Mouse (Mus musculus) frontal cortex, postnatal 10 days (tissue): Measurements from ENCODE around the gene Mcpt2.
"Not testable (repeated sequence)": the region's sequence is repeated elsewhere in the genome, so short reads cannot be mapped to it uniquely, and the experiment has no call there.

Experiments used
- DNase-seq, 2 experiments: peaks; one replicate each; pipeline ENCODE4 v3.0.0; 2022; ENCODE audit warnings: low spot score in 2 of 2, mixed read lengths in 1 of 2

Gene Mcpt2

DNA sequence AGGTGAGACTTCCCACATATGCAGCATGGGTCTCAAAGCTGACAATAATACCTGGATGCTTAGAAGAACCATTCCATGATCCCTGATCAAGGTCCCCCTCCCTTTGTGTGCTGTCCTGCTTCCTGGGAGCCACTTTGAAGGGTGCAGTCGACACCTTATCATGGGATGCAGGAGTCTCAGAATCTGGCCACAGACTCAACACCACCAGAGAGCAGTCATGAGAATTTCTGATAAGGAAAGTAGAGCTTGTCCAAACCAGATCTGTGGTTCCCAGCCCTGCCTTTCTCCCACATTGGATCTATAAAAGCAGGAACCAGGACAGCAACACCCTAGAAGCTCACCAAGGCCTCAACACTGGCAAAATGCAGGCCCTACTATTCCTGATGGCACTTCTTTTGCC is at the start of gene Mcpt2:
Mcpt2 (plus strand) TSS at position 250 of the 400 bp plus-strand sequence.
- not testable (repeated sequence) for DNase-seq

DNA sequence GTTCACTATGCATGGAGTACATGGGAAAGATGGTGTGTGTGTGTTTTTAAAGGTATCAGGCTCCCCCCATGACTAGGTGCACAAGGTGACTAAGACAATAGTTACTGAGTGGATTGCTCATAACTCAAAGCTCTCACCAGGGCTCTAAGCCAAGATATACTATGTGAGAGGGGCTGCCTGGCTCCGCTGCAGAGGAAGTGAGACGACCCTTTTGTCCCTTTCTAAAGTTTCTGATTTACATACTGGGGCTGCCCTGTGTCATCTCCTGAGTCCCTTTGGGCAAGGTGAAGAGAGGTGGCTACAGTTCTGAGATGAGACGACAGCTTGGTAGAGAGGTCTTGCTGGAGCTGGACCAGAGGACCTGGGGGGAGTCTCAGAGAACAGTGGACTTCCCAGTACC is 28.7 kb upstream of the Mcpt2 start:
- DNase-seq = no peak

DNA sequence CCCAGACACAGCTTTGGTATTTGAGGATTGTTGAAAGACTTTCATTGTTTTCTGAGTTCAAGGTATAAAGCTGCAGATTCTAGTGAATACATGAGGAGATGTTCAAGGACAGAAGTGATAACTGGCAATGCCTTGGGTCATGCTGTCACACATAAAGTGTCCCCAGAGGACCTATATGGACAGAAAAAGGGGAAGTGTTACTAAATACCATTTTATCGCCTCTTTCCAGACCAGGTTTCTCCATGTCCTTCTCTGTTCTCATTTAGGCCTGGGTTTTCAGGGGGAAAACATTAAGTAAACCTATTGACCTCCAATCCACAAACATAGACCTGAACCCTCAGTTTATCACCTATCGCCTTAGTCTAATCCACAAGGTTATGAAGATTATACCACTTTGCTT is 27.9 kb upstream of the Mcpt2 start:
- DNase-seq = no peak

DNA sequence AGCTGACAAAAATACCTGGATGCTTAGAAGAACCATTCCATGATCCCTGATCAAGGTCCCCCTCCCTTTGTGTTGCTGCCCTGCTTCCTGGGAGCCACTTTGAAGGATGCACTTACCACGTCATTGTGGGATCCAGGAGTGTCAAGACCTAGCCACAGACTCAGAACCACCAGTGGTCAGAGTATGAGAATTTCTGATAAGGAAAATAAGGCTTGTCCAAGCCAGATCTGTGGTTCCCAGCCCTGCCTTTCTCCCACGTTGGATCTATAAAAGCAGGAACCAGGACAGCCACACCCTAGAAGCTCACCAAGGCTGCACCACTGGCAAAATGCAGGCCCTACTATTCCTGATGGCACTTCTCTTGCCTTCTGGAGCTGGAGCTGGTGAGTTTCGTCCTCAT is 24.2 kb upstream of the Mcpt2 start, which contains the start of gene Mcpt1:
Mcpt1 (plus strand) TSS at position 301 of the 400 bp plus-strand sequence.
- not testable (repeated sequence) for DNase-seq

DNA sequence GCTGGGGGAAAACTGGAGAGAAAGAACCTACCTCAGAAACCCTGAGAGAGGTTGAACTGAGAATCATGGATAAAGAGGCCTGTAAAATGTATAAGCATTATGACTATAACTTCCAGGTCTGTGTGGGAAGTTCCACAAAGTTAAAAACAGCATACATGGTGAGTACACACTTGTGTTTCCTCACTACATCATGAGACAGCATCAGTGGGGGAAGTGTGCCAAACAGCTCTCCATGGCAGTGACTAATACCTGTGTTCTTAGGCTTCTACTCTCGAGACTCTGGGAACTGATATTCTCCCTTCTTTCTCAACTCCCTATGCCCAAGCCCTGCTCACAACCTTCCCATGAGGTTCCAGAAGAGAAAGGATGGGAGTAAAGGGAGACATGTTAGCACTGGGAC is 22.4 kb upstream of the Mcpt2 start:
- no peak for DNase-seq

DNA sequence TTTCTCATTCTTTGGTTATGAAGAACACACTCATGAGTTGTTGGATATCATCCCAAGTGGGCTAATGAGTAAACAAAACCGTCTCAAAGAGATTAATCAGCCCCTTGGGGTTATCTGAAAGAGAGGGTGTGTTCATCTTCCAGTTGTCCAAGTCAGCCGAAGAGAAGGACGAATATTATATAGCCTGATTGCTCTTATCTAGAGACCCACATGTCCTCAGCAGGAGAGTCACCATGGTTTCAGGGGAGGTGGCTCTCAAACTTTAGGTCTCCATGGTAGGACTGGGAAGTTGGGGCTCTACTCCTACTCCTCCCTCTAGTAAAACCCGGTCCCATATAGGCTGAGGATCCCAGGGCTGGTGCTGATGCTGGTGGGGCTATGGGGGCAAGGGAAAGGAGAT is 20.5 kb upstream of the Mcpt2 start:
- not testable (repeated sequence) for DNase-seq

DNA sequence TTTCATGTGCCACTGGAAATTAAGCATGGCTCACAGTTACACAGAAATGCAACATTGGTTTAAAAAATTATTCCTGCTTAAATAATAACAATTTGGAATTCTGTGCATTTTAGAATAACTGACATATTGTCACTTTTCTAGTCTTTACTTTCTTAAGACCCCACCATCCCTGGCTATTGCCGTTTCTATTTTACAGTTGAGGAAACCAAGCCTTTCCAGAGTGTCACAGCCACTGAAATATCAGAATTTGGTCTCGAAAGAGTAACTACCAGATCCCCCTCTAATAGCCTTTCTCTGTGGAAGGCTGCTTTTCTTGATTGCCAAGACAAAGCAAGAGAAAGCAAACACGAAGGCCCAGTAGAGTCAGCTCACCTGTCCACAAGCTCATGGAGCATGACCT is 11.4 kb upstream of the Mcpt2 start, which contains the start of gene Mcpt9:
Mcpt9 (minus strand) TSS at position 101 of the 400 bp plus-strand sequence.
- not testable (repeated sequence) for DNase-seq

DNA sequence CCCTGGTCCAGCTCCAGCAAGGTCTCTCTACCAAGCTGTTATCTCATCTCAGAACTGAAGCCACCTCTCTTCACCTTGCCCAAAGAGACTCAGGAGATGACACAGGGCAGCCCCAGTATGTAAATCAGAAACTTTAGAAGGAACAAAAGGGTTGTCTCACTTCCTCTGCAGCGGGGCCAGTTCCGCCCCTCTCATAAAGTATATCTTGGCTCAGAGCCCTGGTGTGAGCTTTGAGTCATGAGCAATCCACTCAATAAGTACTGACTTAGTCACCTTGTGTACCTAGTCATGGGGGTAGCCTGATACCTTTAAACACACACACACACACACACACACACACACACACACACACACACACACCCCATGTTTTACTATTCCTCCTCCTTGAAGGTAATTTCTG is 7.4 kb upstream of the Mcpt2 start:
- no peak for DNase-seq

DNA sequence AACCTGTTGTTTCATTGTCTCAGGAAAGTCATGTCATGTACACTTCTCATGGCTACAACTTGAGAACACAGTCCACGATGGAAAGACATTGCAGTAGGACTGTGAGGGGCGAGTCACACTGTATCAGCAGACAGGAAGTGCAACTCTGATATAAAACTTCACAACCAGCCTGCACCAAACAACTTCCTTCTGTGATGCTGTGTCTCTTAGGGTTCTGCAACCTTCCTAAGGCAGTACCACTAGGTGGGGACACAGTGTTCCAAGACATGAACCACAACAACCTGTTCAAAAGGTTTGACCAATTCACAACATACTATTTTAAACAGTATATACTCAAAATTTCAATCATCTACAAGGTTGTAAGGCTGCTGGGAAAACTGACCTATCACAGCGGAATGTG is 13.6 kb downstream of the Mcpt2 start:
- DNase-seq = no peak

DNA sequence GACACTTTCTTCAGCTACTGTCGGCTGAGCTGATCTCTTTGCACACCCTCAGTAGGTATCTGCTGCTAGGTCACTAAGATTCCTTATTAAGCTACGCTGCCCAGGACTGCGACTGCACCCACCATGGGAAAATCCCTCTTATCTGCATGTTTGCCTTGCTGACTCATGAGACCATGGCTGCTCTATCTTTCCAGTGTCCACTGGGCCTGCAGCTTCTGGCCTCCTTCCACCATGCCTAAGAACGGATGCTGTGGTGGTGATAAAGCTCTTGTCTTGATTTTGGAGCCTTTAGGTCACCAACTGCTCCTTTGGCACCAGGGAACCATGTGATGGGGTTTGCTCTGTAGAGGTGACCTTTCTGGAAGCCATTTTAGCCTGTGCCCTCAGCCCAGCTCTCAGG is 15.9 kb downstream of the Mcpt2 start:
- no peak for DNase-seq

DNA sequence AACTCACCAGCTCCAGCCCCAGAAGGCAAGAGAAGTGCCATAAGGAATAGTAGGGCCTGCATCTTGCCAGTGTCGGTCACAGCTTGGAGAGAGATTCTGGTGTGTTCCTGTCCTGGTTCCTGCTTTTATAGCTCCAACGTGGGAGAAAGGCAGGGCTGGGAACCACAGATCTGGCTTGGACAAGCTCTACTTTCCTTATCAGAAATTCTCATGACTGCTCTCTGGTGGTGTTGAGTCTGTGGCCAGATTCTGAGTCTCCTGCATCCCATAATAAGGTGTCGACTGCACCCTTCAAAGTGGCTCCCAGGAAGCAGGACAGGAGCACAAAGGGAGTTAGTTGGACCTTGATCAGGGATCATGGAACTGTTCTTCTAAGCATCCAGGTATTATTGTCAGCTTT is 20.4 kb downstream of the Mcpt2 start, which contains the start of gene Mcpt4:
Mcpt4 (minus strand) TSS at position 101 of the 400 bp plus-strand sequence.
- DNase-seq = not testable (repeated sequence)

DNA sequence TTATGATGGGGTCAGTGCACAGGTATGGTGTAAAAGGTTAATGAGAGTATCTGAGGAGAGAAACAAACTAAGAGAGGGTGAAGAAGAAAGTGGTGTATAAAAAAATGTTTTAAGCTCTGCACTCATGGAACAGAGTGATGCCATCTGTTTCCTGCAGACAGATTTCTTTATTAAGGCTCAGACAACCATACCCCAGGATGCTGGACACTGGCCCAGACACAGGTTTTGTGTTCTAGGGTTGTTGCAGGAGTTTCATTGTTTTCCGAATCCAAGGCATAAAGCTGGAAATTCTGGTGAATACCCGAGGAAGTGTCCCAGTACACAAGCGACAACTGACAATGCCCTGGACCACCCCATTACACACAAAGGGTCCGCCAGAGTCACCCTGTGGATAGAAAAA is 40.2 kb downstream of the Mcpt2 start:
- DNase-seq = no peak

DNA sequence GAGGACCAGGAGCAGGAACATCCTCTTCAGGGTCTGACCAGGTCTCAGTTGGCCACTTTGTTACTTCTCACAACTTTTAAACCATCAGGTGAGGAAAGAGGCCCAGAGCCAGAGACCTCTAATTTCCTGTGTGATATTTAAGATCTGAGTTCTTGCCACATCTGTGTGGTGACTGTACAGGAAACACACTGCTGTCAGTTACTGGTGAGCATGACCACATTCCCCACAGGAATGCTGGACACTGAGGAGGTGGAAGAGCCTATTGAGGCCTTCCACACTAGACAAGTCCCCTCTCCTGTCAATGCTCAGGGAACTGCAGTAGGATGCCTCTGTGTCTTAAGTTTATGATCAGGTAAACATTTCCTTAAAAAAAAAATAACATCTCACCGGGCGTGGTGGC is 43.3 kb downstream of the Mcpt2 start, which contains the start of gene Mcpt8:
Mcpt8 (minus strand) TSS at position 107 of the 400 bp plus-strand sequence.
- no peak for DNase-seq

DNA sequence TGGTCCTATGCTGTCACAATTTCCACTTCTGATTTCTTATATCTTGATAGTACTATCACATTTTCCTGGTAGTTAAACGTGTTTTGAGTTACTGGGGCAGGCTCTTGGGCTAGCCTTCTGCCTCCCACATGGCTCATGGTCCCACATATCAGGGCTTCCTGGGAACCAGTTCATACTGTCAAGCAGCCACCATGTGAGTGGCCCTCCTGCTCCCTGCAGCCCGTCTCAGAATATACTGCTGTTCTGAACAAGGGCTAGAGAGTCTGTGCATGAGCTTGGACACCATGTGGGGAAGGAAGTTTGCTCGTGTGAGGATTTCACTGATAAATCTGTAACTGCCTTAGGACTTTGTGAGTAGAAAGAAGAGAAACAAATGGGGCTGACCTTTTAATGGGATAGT is 44.9 kb downstream of the Mcpt2 start:
- DNase-seq = no peak

DNA sequence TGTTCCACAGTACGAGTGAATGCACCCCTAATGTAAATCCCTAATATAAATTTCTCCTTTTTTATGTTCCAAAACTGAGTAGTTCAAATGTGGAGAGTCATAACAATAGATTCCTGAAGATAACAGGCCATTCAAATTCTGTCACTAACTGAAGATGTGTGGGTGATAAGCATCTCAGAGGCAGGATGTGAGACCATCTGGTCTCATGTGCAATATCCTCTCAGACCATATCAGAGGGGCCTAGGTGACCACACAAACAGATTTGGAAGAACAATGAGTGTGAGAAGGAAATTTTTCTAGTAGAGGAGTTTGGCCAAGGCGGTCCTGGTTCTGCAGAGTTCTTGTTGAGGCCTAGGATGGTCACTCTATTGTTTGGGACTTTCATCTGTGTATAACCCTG is 51.5 kb downstream of the Mcpt2 start:
- DNase-seq = no peak
